Mouse (Mus musculus): ENCODE results near the gene Fezf1. TPM values are rescaled to one million over a fixed set of nuclear protein-coding genes. Genes with fewer than 3 reads are reported as not detected.

Gene Fezf1
- total and polyA plus RNA-seq, 2 experiments, result not detected

DNA sequence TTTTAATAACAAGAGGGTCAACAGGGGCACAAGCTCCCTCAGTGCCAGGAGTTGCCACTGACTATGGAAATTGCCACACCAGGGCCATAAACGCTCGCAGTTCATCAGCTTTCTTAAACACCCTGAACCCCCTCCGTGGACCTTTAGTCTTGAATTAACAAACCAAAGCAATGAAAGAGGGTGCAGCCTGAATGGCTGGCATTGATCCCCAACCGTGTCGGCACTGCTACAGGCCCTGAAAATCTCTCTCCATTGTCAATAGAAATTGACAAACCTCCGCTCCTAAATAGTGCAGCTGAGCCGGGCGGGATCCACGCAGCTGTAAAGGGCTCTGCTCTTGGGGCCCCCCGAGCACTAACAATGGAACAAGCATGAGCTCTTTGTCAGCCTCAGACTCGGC, 24.8 kb upstream of the Fezf1 start:
- TF ChIP-seq POLR2A (IDR thresholded peaks at IDR 0.05; ENCODE audit: extremely low read depth, insufficient read depth, low read length) (no peak), CTCF (IDR thresholded peaks at IDR 0.05; ENCODE audit: low read depth, low read length) (no peak)
- 9% methylated on average over 11 of the region's 11 CpGs for WGBS
- DNase-seq (ENCODE audit: extremely low read depth, low read depth, low spot score), result no peak
- Histone ChIP-seq H3K27ac (replicated peaks; ENCODE audit: insufficient read depth, low read depth, low read length) (no peak overlapping the region), H3K9ac (ENCODE audit: low read depth, low read length) (no peak overlapping the region), H3K4me1 (ENCODE audit: control insufficient read depth, insufficient read depth, low read length) (no peaks in the 10 kb centered on the region), H3K79me2 (ENCODE audit: control insufficient read depth, insufficient read depth, low read length) (no peaks in the 10 kb centered on the region), H3K27me3 (ENCODE audit: control insufficient read depth, insufficient read depth, low read length) (no peaks in the 10 kb centered on the region), H3K36me3 (ENCODE audit: control insufficient read depth, insufficient read depth, low read length) (no peaks in the 10 kb centered on the region), H3K4me3 (ENCODE audit: insufficient read depth, low read depth, low read length) (no peak overlapping the region)

DNA sequence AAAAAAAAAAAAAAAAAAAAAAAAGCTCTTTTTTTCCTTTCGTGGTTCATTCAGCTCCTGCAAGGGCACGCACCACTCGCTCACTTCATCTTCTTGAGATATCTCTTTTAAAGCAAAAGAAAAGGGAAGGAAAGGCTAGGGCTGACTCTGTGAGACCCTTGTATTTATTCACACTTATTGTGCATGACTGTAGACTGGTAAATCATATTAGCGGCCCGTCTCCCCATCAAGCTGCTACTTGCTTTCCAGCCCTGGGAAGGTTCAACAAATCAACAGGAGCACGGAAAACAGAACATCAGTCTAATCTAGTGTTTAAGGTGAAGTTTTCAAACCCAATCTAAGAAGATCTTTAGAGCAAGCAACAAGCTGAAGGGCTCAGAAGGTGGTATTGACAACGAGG, 24.4 kb upstream of the Fezf1 start:
- H3K36me3 ChIP-seq (ENCODE audit: control insufficient read depth, insufficient read depth, low read length), result peaks cover 2% of the 10 kb centered on the region
- DNase-seq (ENCODE audit: extremely low read depth, low read depth, low spot score), result no peak
- H3K27ac ChIP-seq (replicated peaks; ENCODE audit: insufficient read depth, low read depth, low read length), result no peak overlapping the region
- H3K9ac ChIP-seq (ENCODE audit: low read depth, low read length), result no peak overlapping the region
- WGBS, result 37% methylated on average over 7 of the region's 7 CpGs
- H3K27me3 ChIP-seq (ENCODE audit: control insufficient read depth, insufficient read depth, low read length), result no peaks in the 10 kb centered on the region
- TF ChIP-seq CTCF (IDR thresholded peaks at IDR 0.05; ENCODE audit: low read depth, low read length) (no peak), POLR2A (IDR thresholded peaks at IDR 0.05; ENCODE audit: extremely low read depth, insufficient read depth, low read length) (no peak)
- no peak overlapping the region for H3K4me3 ChIP-seq (ENCODE audit: insufficient read depth, low read depth, low read length)
- no peaks in the 10 kb centered on the region for H3K4me1 ChIP-seq (ENCODE audit: control insufficient read depth, insufficient read depth, low read length)
- H3K79me2 ChIP-seq (ENCODE audit: control insufficient read depth, insufficient read depth, low read length), result no peaks in the 10 kb centered on the region

DNA sequence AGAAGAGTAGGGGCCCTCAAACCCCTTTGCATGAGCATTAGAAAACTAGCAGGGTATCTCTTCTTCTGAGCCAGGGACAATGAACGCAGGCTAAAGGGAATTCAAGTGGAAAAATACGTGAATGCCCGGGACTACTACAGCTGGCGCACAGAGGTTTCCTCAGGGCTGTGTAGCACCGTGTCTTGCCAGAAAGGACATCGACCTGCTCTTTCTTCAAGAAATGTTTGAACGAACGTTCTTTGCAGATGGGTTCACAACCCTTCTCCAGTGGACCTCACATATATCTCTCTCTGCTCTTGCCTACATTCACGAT, 12.5 kb upstream of the Fezf1 start:
- no peak for TF ChIP-seq POLR2A (IDR thresholded peaks at IDR 0.05; ENCODE audit: extremely low read depth, insufficient read depth, low read length)
- no peak for TF ChIP-seq CTCF (IDR thresholded peaks at IDR 0.05; ENCODE audit: low read depth, low read length)
- no peak overlapping the region for H3K9ac ChIP-seq (ENCODE audit: low read depth, low read length)
- 9% methylated on average over 9 of the region's 9 CpGs for WGBS
- H3K27me3 ChIP-seq (ENCODE audit: control insufficient read depth, insufficient read depth, low read length), result peaks cover 13% of the 10 kb centered on the region; the same call in 1 of the 2 replicates
- no peaks in the 10 kb centered on the region for H3K79me2 ChIP-seq (ENCODE audit: control insufficient read depth, insufficient read depth, low read length)
- H3K4me1 ChIP-seq (ENCODE audit: control insufficient read depth, insufficient read depth, low read length), result no peaks in the 10 kb centered on the region
- H3K4me3 ChIP-seq (ENCODE audit: insufficient read depth, low read depth, low read length), result no peak overlapping the region
- no peak overlapping the region for H3K27ac ChIP-seq (replicated peaks; ENCODE audit: insufficient read depth, low read depth, low read length)
- H3K36me3 ChIP-seq (ENCODE audit: control insufficient read depth, insufficient read depth, low read length), result no peaks in the 10 kb centered on the region
- no peak for DNase-seq (ENCODE audit: extremely low read depth, low read depth, low spot score)

DNA sequence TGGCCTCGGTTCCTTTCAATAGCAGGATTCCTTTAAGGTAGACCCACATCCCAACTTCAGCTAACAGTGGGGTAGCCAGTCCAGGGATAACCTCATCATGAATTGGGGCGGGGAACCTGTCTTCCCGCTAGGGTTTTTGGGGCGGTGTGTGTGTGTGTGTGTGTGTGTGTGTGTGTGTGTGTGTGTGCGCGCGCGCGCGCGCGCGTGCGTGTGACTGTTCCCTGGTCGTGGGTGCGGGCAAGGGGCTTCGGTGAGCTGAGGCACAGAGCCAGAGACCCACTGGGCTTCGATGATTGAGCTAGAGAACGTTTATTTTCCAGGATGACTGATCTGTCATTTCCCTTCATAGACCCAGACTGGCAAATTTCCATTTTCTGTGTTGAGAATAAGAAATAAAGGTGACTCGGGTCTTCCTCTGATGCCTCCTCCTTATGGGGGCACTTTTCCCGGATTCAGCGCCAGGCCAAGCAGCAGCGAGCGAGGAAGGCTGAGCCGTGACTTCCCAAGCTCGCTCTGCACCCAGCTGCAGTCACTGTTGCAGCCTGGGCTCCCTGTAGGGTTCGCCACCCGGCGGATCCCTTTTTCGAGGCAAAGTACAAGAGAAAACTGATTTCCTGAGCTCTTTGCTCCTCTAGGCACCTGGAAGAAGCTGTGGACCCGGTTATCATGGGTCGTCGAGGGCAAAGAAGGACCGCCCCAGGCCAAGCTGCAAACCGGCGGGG, 12.0 kb upstream of the Fezf1 start:
- no peak for DNase-seq (ENCODE audit: extremely low read depth, low read depth, low spot score)
- no peaks in the 10 kb centered on the region for H3K79me2 ChIP-seq (ENCODE audit: control insufficient read depth, insufficient read depth, low read length)
- no peaks in the 10 kb centered on the region for H3K36me3 ChIP-seq (ENCODE audit: control insufficient read depth, insufficient read depth, low read length)
- no peak overlapping the region for H3K27ac ChIP-seq (replicated peaks; ENCODE audit: insufficient read depth, low read depth, low read length)
- WGBS, result 10% methylated on average over 36 of the region's 36 CpGs
- no peak overlapping the region for H3K9ac ChIP-seq (ENCODE audit: low read depth, low read length)
- TF ChIP-seq POLR2A (IDR thresholded peaks at IDR 0.05; ENCODE audit: extremely low read depth, insufficient read depth, low read length) (no peak), CTCF (IDR thresholded peaks at IDR 0.05; ENCODE audit: low read depth, low read length) (no peak)
- H3K4me3 ChIP-seq (ENCODE audit: insufficient read depth, low read depth, low read length), result no peak overlapping the region
- peaks cover 17% of the 10 kb centered on the region; the same call in 1 of the 2 replicates for H3K27me3 ChIP-seq (ENCODE audit: control insufficient read depth, insufficient read depth, low read length)
- H3K4me1 ChIP-seq (ENCODE audit: control insufficient read depth, insufficient read depth, low read length), result no peaks in the 10 kb centered on the region

DNA sequence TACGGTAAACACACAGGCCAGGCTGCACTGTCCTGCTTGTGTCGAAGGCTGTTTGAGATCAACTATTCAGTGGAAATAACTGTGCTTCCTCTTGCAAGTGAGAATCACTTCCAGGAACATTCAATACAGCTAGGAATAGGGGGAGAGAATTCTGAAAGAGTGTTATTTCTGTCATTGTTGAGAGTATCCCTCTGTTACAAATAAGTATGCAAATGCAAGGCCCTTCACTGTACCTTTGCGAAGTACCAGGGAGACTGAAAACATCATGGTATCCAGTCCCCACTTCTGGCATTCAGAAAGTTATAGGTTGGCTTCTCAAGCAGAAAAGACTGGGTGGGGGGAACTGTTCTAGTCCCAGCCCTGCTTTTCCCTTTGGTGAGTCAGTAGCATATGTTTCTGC, 9.8 kb upstream of the Fezf1 start:
- 34% methylated on average over 3 of the region's 3 CpGs for WGBS
- H3K79me2 ChIP-seq (ENCODE audit: control insufficient read depth, insufficient read depth, low read length), result no peaks in the 10 kb centered on the region
- no peak overlapping the region for H3K9ac ChIP-seq (ENCODE audit: low read depth, low read length)
- no peaks in the 10 kb centered on the region for H3K36me3 ChIP-seq (ENCODE audit: control insufficient read depth, insufficient read depth, low read length)
- TF ChIP-seq POLR2A (IDR thresholded peaks at IDR 0.05; ENCODE audit: extremely low read depth, insufficient read depth, low read length) (no peak), CTCF (IDR thresholded peaks at IDR 0.05; ENCODE audit: low read depth, low read length) (no peak)
- no peak overlapping the region for H3K27ac ChIP-seq (replicated peaks; ENCODE audit: insufficient read depth, low read depth, low read length)
- no peak for DNase-seq (ENCODE audit: extremely low read depth, low read depth, low spot score)
- no peaks in the 10 kb centered on the region for H3K4me1 ChIP-seq (ENCODE audit: control insufficient read depth, insufficient read depth, low read length)
- H3K27me3 ChIP-seq (ENCODE audit: control insufficient read depth, insufficient read depth, low read length), result peaks cover 31% of the 10 kb centered on the region
- H3K4me3 ChIP-seq (ENCODE audit: insufficient read depth, low read depth, low read length), result no peak overlapping the region

DNA sequence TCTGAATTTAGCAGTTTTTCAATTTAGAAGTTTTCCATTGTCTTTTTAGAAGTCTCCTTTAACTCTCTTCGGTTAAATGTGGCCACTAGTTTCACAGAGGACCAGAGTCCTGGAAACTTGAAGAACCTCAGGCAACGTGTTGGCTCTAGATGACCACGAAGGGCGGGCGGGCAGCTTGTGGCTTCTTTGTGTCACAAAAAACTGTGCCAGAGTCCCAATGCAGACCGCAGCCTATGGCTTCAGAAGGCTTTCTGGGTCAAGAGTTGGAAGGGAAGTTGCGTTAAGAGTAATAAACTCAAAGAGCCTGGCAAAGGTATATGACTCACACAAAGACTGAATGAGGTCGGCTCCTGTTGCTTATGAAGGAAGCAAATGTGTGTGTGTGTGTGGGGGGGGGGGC, 7.0 kb upstream of the Fezf1 start:
- no peak overlapping the region for H3K4me3 ChIP-seq (ENCODE audit: insufficient read depth, low read depth, low read length)
- DNase-seq (ENCODE audit: extremely low read depth, low read depth, low spot score), result no peak
- no peak for TF ChIP-seq POLR2A (IDR thresholded peaks at IDR 0.05; ENCODE audit: extremely low read depth, insufficient read depth, low read length)
- TF ChIP-seq CTCF (IDR thresholded peaks at IDR 0.05; ENCODE audit: low read depth, low read length), result no peak
- no peak overlapping the region for H3K9ac ChIP-seq (ENCODE audit: low read depth, low read length)
- no peaks in the 10 kb centered on the region for H3K36me3 ChIP-seq (ENCODE audit: control insufficient read depth, insufficient read depth, low read length)
- H3K4me1 ChIP-seq (ENCODE audit: control insufficient read depth, insufficient read depth, low read length), result no peaks in the 10 kb centered on the region
- H3K27me3 ChIP-seq (ENCODE audit: control insufficient read depth, insufficient read depth, low read length), result peaks cover 33% of the 10 kb centered on the region
- no peaks in the 10 kb centered on the region for H3K79me2 ChIP-seq (ENCODE audit: control insufficient read depth, insufficient read depth, low read length)
- no peak overlapping the region for H3K27ac ChIP-seq (replicated peaks; ENCODE audit: insufficient read depth, low read depth, low read length)
- WGBS, result 3% methylated on average over 8 of the region's 8 CpGs

Measured in liver, adult 2 months (tissue).